Mouse (Mus musculus) embryonic facial prominence, embryonic 13.5 days (tissue): ENCODE data around the gene Gstt1. TPM values are rescaled to one million over a fixed set of nuclear protein-coding genes. Genes with fewer than 3 reads are reported as not detected.

Experiments
- ATAC-seq: fragments of 200-750 bp; cut with Nextera tagmentation; 2 replicates; pipeline ENCODE4 v1.8.0; 2017; ENCODE audit warnings: low read depth; ENCODE audit not compliant: insufficient number of reproducible peaks, insufficient read depth, low FRiP score, low TSS enrichment
- H3K27ac ChIP-seq: fragments of 300-500 bp; sonication (generic); 2 replicates; pipeline ENCODE4 v1.5.1; 2015; ENCODE audit warnings: moderate library complexity, mild to moderate bottlenecking, inconsistent platforms
- H3K27me3 ChIP-seq: fragments of 300-500 bp; sonication (generic); 2 replicates; pipeline ENCODE4 v1.6.1; 2015; ENCODE audit warnings: mild to moderate bottlenecking, inconsistent platforms
- H3K36me3 ChIP-seq: fragments of 300-500 bp; sonication (generic); 2 replicates; pipeline ENCODE4 v1.6.1; 2015; ENCODE audit warnings: mild to moderate bottlenecking, inconsistent platforms
- H3K4me1 ChIP-seq: fragments of 300-500 bp; sonication (generic); 2 replicates; pipeline ENCODE4 v1.6.1; 2015; ENCODE audit warnings: inconsistent platforms
- H3K4me2 ChIP-seq: fragments of 300-500 bp; sonication (generic); 2 replicates; pipeline ENCODE4 v1.6.1; 2015; ENCODE audit warnings: moderate library complexity, mild to moderate bottlenecking, inconsistent platforms
- H3K4me3 ChIP-seq: fragments of 300-500 bp; sonication (generic); 2 replicates; pipeline ENCODE4 v1.5.1; 2015; ENCODE audit warnings: mild to moderate bottlenecking, inconsistent platforms
- H3K9ac ChIP-seq: fragments of 300-500 bp; sonication (generic); 2 replicates; pipeline ENCODE4 v1.6.1; 2015; ENCODE audit warnings: mild to moderate bottlenecking, inconsistent platforms
- H3K9me3 ChIP-seq: fragments of 300-500 bp; sonication (generic); 2 replicates; pipeline ENCODE4 v1.6.1; 2016; ENCODE audit warnings: inconsistent platforms
- WGBS: fragments of 180-500 bp; shearing (Covaris S2); methylation state at CpG from one replicate; pipeline ENCODE4 v1.1.7; 2015; ENCODE audit warnings: mixed read lengths; 5-methylcytosine and 5-hydroxymethylcytosine counted together
- polyA plus RNA-seq: library from polyadenylated mRNA; unstranded; fragments of >200 nt; fragmentation: Nextera tagmentation; extraction: Ambion mirVana; gene quantifications from 2 replicates; pipeline ENCODE4 v1.2.1, GENCODE M21; 2015

Gstt1 gene
- polyA plus RNA-seq, 1 experiment from 2014 or later: 9.9 TPM

- Histone ChIP-seq H3K4me2 (no peak overlapping the region), H3K4me3 (no peak overlapping the region), H3K9ac (no peak overlapping the region), H3K36me3 (peaks cover 31% of the 10 kb centered on the region), H3K4me1 (peaks cover 15% of the 10 kb centered on the region), H3K27ac (no peak overlapping the region), H3K27me3 (no peaks in the 10 kb centered on the region), H3K9me3 (no peaks in the 10 kb centered on the region)
- ATAC-seq: no peak
- WGBS: 97% methylated on average over 3 of the region's 3 CpGs
Measured at GRCm38 (mm10) chr10:75760311-75760710, 38.1 kb downstream of the Gstt1 start.

DNA sequence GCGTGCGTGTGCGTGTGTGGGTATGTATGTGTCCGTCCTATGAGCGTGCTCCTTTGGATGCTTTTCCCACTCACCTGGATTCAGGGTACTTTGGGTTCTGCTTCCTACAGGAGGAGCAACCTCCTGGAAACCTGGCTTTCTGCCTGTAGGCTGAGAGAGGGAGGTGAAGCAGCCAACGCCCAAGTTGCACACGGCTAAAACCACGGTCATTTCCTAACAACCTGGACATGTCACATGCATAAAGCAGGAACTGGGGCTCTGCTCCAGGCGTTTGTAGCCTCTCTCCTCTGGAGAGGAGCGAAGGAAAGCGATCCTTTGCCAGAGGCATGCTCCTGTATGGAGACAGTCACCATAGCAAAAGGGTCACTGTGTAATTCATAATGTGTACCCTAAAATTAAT lies 41.7 kb downstream of the Gstt1 start:
- peaks cover 66% of the 10 kb centered on the region for H3K36me3 ChIP-seq
- H3K9ac ChIP-seq: no peak overlapping the region
- no peak overlapping the region for H3K4me2 ChIP-seq
- WGBS: 95% methylated on average over 11 of the region's 11 CpGs
- H3K9me3 ChIP-seq: no peaks in the 10 kb centered on the region
- no peaks in the 10 kb centered on the region for H3K4me1 ChIP-seq
- ATAC-seq: no peak
- no peak overlapping the region for H3K4me3 ChIP-seq
- no peaks in the 10 kb centered on the region for H3K27me3 ChIP-seq
- H3K27ac ChIP-seq: no peak overlapping the region

DNA sequence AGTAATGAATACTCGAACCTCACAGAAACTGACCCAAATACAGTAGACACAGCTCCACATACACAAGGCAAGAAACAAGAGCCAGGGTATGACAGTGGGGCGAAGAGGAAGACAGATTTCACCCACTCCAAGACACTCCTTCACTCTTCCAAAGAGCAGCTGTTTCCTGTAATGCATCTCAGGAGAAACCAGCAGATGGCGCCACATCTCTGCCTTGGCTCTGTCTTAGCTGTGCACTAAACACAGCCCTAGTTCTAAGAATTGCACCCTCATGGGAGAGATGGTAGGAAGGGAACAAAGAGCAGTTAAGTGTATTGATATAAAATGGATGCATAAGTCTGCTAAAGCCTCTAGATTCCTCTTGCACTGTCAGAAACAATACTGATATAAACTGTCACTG lies 54.4 kb downstream of the Gstt1 start:
- Histone ChIP-seq H3K9ac (no peak overlapping the region), H3K27me3 (no peaks in the 10 kb centered on the region), H3K27ac (no peak overlapping the region; the same call in 1 of the 2 replicates), H3K4me1 (no peaks in the 10 kb centered on the region), H3K36me3 (peaks cover 94% of the 10 kb centered on the region), H3K4me3 (no peak overlapping the region), H3K9me3 (no peaks in the 10 kb centered on the region), H3K4me2 (no peak overlapping the region)
- 48% methylated on average over 3 of the region's 3 CpGs for WGBS
- ATAC-seq: peak; percentile 76; the same call in 1 of the 2 replicates

- no peaks in the 10 kb centered on the region for H3K27me3 ChIP-seq
- ATAC-seq: no peak
- WGBS: 74% methylated on average over 12 of the region's 12 CpGs
Measured at GRCm38 (mm10) chr10:75743369-75743768, 55.0 kb downstream of the Gstt1 start.

GRCm38 (mm10) chr10:75740866-75741265 lies 57.5 kb downstream of the Gstt1 start:
- Histone ChIP-seq H3K9ac (no peak overlapping the region), H3K27ac (no peak overlapping the region), H3K36me3 (peaks cover 92% of the 10 kb centered on the region), H3K27me3 (no peaks in the 10 kb centered on the region), H3K4me2 (no peak overlapping the region), H3K9me3 (no peaks in the 10 kb centered on the region), H3K4me3 (no peak overlapping the region), H3K4me1 (no peaks in the 10 kb centered on the region)
- WGBS: 91% methylated on average over 3 of the region's 3 CpGs
- no peak for ATAC-seq

More at GRCm38 (mm10) chr10:75743369-75743768, 55.0 kb downstream of the Gstt1 start:
- H3K27ac ChIP-seq: no peak overlapping the region
- H3K4me3 ChIP-seq: no peak overlapping the region
- H3K36me3 ChIP-seq: peaks cover 94% of the 10 kb centered on the region
- no peaks in the 10 kb centered on the region for H3K4me1 ChIP-seq
- no peak overlapping the region for H3K9ac ChIP-seq
- H3K9me3 ChIP-seq: no peaks in the 10 kb centered on the region
- H3K4me2 ChIP-seq: no peak overlapping the region

Other genes starting within 250 kb of the Gstt1 start
- gene Lrrc75b, start 238.3 kb downstream of the Gstt1 start, polyA plus RNA-seq: 3.9 and 6.6 TPM in 2 replicates
- 0.25 and 2.4 TPM in 2 replicates for gene Ggt1, start 237.0 kb downstream of the Gstt1 start, polyA plus RNA-seq
- 0.96 and 2.0 TPM in 2 replicates for gene Ggt5, start 209.2 kb downstream of the Gstt1 start, polyA plus RNA-seq
- gene Susd2, start 154.6 kb downstream of the Gstt1 start, polyA plus RNA-seq: 1.6 and 2.8 TPM in 2 replicates
- gene Cabin1, start 34.2 kb downstream of the Gstt1 start, polyA plus RNA-seq: 30.0 and 33.9 TPM in 2 replicates
- 77.3 and 79.2 TPM in 2 replicates for gene Ddt, start 25.2 kb downstream of the Gstt1 start, polyA plus RNA-seq
- not detected in 2 replicates for gene Gm20441, start 17.6 kb downstream of the Gstt1 start, polyA plus RNA-seq
- 11.8 and 16.7 TPM in 2 replicates for gene Gstt3, start 17.2 kb downstream of the Gstt1 start, polyA plus RNA-seq
- gene Gstt4, start 24.0 kb upstream of the Gstt1 start, polyA plus RNA-seq: not detected in 2 replicates
- 5.9 and 9.1 TPM in 2 replicates for gene Gstt2, start 38.8 kb upstream of the Gstt1 start, polyA plus RNA-seq
- gene Mif, start 61.7 kb upstream of the Gstt1 start, polyA plus RNA-seq: 1,667 and 1,727 TPM in 2 replicates
- 2.6 and 3.9 TPM in 2 replicates for gene Derl3, start 94.8 kb upstream of the Gstt1 start, polyA plus RNA-seq
- 229 and 250 TPM in 2 replicates for gene Smarcb1, start 123.0 kb upstream of the Gstt1 start, polyA plus RNA-seq
- 9.4 and 9.5 TPM in 2 replicates for gene Chchd10, start 134.5 kb upstream of the Gstt1 start, polyA plus RNA-seq
- gene Mmp11, start 137.9 kb upstream of the Gstt1 start, polyA plus RNA-seq: 123 and 136 TPM in 2 replicates
- 0.61 TPM in 1 of 2 replicates, not detected in the other for gene Gm867, start 142.1 kb upstream of the Gstt1 start, polyA plus RNA-seq
- 0.37 and 1.1 TPM in 2 replicates for gene Vpreb3, start 144.5 kb upstream of the Gstt1 start, polyA plus RNA-seq
- not detected in 2 replicates for gene Gm5134, start 155.9 kb upstream of the Gstt1 start, polyA plus RNA-seq
- 18.9 and 19.1 TPM in 2 replicates for gene Zfp280b, start 234.1 kb upstream of the Gstt1 start, polyA plus RNA-seq